Mouse (Mus musculus) midbrain, postnatal 0 days (tissue): ENCODE results near the gene Ttc23l. TPM values are rescaled to one million over a fixed set of nuclear protein-coding genes. Genes with fewer than 3 reads are reported as not detected.
A peak's percentile ranks its signal among the peaks of the same experiment; 100 is the strongest.

Experiments used
- ATAC-seq: fragments of 200-750 bp; cut with Nextera tagmentation; 2 replicates; pipeline ENCODE4 v1.8.0; 2017; ENCODE audit warnings: moderate number of reproducible peaks, mild to moderate bottlenecking, moderate TSS enrichment, moderate library complexity; ENCODE audit not compliant: low FRiP score
- DNase-seq: peaks from one replicate; pipeline ENCODE4 v3.0.0-alpha.2; 2015; ENCODE audit warnings: low spot score
- H3K27ac ChIP-seq: fragments of 300-500 bp; sonication (generic); 2 replicates; pipeline ENCODE4 v1.5.1; 2014; ENCODE audit warnings: low read depth, mild to moderate bottlenecking, low read length, mixed read lengths
- H3K27me3 ChIP-seq: fragments of 300-500 bp; sonication (generic); 2 replicates; pipeline ENCODE4 v1.6.1; 2014; ENCODE audit warnings: low read length, control low read depth, mixed read lengths; ENCODE audit not compliant: insufficient read depth
- H3K36me3 ChIP-seq: fragments of 300-500 bp; sonication (generic); 2 replicates; pipeline ENCODE4 v1.6.1; 2014; ENCODE audit warnings: low read length, control low read depth, mixed read lengths; ENCODE audit not compliant: insufficient read depth
- H3K4me1 ChIP-seq: fragments of 300-500 bp; sonication (generic); 2 replicates; pipeline ENCODE4 v1.6.1; 2014; ENCODE audit warnings: mild to moderate bottlenecking, control low read depth, antibody characterized with exemption, low read length, mixed read lengths; ENCODE audit not compliant: insufficient read depth
- H3K4me2 ChIP-seq: fragments of 300-500 bp; sonication (generic); 2 replicates; pipeline ENCODE4 v1.6.1; 2014; ENCODE audit warnings: low read depth, mild to moderate bottlenecking, low read length, mixed read lengths; ENCODE audit not compliant: poor library complexity, severe bottlenecking
- H3K4me3 ChIP-seq: fragments of 300-500 bp; sonication (generic); 2 replicates; pipeline ENCODE4 v1.5.1; 2014; ENCODE audit warnings: low read depth, mild to moderate bottlenecking, low read length, moderate library complexity
- H3K9ac ChIP-seq: fragments of 300-500 bp; sonication (generic); replicated peaks from 2 replicates; pipeline ENCODE4 v1.6.1; 2014; ENCODE audit warnings: mild to moderate bottlenecking, low read length, moderate library complexity, mixed read lengths; ENCODE audit not compliant: poor library complexity, severe bottlenecking
- H3K9me3 ChIP-seq: fragments of 300-500 bp; sonication (generic); 2 replicates; pipeline ENCODE4 v1.6.1; 2016; ENCODE audit warnings: low read length, control low read depth
- CTCF ChIP-seq: IDR thresholded peaks from 2 replicates; pipeline ENCODE4 v1.5.1; 2016; ENCODE audit warnings: antibody characterized with exemption, mild to moderate bottlenecking
- WGBS: fragments of 180-500 bp; shearing (Covaris S2); extraction: QIAGEN DNeasy Blood & Tissue Kit; methylation state at CpG from one replicate; pipeline ENCODE4 v1.1.7; 2014; 5-methylcytosine and 5-hydroxymethylcytosine counted together
- polyA plus RNA-seq: library from polyadenylated mRNA; unstranded; fragments of >200 nt; fragmentation: Nextera tagmentation; extraction: Ambion mirVana; gene quantifications from 2 replicates; pipeline ENCODE4 v1.2.1, GENCODE M21; 2015
- total RNA-seq: library from RNA; depleted of rRNA; stranded (reverse); fragments of >200 nt; gene quantifications from 2 replicates; pipeline ENCODE4 v1.2.3, GENCODE M21; 2014

Gene Ttc23l
- total and polyA plus RNA-seq, 2 experiments from 2014 or later = not detected

DNA sequence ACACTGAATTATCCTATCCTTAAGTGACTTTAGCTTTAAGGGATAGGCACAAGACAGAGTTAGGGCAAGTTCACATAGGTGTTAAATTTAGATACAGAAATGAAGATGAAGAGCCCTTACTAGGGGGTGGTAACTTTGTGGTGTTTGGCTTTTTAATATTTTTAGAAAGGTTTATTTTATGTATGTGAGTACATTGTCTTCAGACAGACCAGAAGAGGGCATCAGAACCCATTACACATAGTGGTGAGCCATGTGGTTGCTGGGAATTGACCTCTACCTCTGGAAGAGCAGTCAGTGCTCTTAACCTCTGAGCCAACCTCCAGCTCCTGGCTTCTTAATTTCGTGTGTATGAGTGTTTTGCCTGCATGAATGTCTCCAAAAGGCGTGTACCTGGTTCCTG lies 71.2 kb downstream of the Ttc23l start:
- DNase-seq = peak; percentile 4
- Histone ChIP-seq H3K27me3 (no peaks in the 10 kb centered on the region), H3K9ac (no peak overlapping the region), H3K4me2 (peak overlapping the region; percentile 79), H3K27ac (no peak overlapping the region), H3K4me3 (peak overlapping the region; percentile 85), H3K9me3 (no peaks in the 10 kb centered on the region), H3K4me1 (peaks cover 7% of the 10 kb centered on the region), H3K36me3 (peaks cover 4% of the 10 kb centered on the region; the same call in 1 of the 2 replicates)
- WGBS = 73% methylated on average over 2 of the region's 2 CpGs
- no peak for ATAC-seq
- TF ChIP-seq CTCF = peak; percentile 42

DNA sequence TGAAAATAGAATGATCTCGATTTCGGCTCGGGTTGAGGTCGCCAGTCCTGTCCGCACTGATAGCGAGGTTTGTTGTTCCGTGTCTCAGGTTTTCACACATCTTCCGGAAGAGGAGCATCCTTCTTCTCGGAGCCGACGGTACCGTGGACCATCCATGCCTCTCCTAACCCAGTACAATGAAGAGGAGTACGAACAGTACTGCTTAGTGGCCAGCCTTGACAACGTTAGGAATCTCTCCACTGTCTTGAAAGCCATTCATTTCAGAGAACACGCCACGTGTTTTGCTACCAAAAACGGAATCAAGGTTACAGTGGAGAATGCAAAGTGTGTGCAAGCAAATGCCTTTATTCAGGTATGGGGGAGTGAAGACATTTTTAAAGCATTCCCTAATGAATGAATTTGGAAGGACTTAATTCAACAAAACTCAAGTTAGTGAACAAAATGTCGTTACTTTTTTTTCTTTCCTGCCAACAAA lies 72.1 kb downstream of the Ttc23l start:
- no peak for TF ChIP-seq CTCF
- Histone ChIP-seq H3K27me3 (no peaks in the 10 kb centered on the region), H3K4me3 (peak overlapping the region; percentile 85), H3K36me3 (peaks cover 10% of the 10 kb centered on the region), H3K4me2 (peak overlapping the region; percentile 79), H3K9me3 (no peaks in the 10 kb centered on the region), H3K9ac (peak overlapping the region; percentile 85), H3K27ac (peak overlapping the region; percentile 70), H3K4me1 (peaks cover 7% of the 10 kb centered on the region)
- DNase-seq (no peak), ATAC-seq (peak; percentile 61)
- 2% methylated on average over 18 of the region's 18 CpGs for WGBS

DNA sequence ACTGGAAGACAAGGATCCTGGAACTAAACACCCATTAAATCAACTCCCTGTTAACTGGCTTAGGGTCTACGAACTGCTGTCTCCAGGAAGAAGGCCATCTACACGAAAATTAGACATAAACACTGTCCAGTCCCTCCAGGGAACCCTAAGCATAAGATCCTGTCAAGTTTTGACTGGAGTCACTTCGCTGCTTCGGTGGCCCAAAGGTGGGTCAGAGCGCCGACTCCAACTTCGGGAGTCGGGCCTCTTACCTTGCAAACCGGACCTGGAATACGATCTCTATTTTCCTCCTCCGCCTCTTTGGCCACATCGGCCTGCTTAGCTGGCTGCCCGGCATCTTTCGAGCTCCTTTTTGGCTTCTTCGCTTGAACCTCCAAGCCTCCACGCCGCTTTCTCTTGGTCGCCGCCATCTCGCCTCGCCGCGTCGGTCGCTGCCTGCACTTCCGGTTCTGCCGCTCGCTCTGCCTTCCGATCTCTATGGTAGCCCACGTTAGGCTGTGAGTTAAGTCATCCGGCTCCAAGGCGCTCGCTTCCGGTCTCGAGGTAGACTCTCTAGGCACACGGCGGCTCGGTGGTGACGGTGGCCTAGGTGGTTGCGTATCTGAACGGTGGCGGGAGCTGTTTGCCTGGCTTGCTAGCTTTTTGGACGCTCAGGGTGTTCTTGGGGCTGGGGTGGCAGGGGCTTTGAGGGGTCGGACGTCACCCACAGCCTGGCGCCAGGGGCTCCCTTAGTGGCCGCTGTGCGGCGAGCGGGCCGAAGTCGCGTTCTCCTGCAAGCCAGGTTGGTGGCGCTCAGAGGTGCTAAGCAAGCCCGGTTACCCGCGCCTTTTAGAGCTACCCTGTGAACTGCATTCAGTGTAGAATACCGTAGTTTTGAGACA lies 72.7 kb downstream of the Ttc23l start, which contains the start of the genes Brix1 and Rad1:
TSS of gene Brix1 (minus strand) at position 464 of the 881 bp plus-strand sequence.
TSS of gene Rad1 (plus strand) at position 535 of the 881 bp plus-strand sequence.
- peak within 1 kb of the TSS; percentile 85 for H3K4me3 ChIP-seq
- peak within 1 kb of the TSS; percentile 79 for H3K4me2 ChIP-seq
- peak within 1 kb of the TSS; percentile 70 for H3K27ac ChIP-seq
- under 1% methylated on average over 58 of the region's 58 CpGs for WGBS
- TF ChIP-seq CTCF = 0 out of 2 replicates have a peak, but pooled peaks have one; percentile 1
- peak; percentile 99 for ATAC-seq
- DNase-seq = peak; percentile 98
- H3K4me1 ChIP-seq = peaks cover 7% of the 10 kb centered on the region
- no peaks in the 10 kb centered on the region for H3K27me3 ChIP-seq
- peak within 1 kb of the TSS; percentile 85 for H3K9ac ChIP-seq
- H3K9me3 ChIP-seq = no peaks in the 10 kb centered on the region
- H3K36me3 ChIP-seq = peaks cover 13% of the 10 kb centered on the region

DNA sequence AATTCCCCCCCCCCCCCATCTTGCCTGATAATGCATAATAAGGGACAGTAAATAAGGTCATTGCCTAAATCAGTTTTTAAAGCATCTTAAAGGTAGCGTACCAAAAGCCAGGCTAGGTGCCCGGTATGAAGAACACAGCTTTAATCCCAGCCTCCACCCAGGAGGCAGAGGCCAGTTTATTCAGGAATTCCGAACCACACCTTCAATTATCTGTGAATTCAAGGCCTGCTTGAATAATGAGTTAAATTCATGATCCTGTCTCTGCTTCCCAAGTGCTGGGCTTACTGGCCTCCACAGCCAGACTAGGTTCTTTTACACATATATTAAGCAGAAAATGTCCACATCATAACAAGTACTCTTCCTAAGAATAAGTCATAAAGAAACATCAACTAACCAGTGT lies 87.5 kb downstream of the Ttc23l start:
- peak overlapping the region; percentile 91 for H3K4me3 ChIP-seq
- no peaks in the 10 kb centered on the region for H3K9me3 ChIP-seq
- TF ChIP-seq CTCF = no peak
- H3K4me2 ChIP-seq = peak overlapping the region; percentile 85
- no peak for ATAC-seq
- no peak overlapping the region for H3K27ac ChIP-seq
- H3K36me3 ChIP-seq = peaks cover 3% of the 10 kb centered on the region; the same call in 1 of the 2 replicates
- peak overlapping the region; percentile 84 for H3K9ac ChIP-seq
- DNase-seq = no peak
- WGBS = 8% methylated on average over 3 of the region's 3 CpGs
- peaks cover 9% of the 10 kb centered on the region; the same call in 1 of the 2 replicates for H3K4me1 ChIP-seq
- H3K27me3 ChIP-seq = no peaks in the 10 kb centered on the region

DNA sequence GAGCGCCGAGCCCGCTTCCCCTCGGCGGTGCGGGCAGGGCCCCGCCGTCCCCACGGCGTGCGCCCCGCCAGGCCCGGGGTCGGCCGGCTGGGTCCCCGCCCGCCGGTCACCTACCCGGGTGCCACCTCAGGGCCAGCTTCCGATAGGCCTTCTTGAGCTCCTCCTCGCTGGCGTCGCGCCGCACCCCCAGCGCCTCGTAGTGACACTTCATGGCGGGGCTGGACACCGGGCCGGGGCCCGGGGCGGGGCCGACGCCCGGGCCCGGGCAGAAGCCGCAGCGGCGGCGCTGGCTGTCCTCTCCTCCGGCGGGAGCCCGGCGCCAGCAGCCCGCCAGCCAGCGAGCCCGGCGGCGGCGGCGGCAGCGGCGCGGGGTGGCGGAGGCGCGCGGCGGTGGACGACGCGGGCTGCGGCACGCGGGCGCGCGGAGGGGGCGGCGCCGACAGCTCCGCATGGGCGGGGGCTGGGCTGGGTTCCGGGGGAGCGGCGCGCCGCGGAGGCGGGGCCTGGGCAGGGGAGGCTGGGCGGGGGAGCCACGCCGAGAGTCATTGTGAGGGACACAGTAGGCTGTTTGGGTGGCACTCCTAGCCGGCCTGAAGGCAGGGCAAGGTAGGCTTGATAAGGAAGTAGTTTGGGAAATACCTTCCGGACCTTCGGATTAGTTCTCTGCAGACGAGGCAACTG lies 88.2 kb downstream of the Ttc23l start, which contains the start of gene Dnajc21:
TSS of gene Dnajc21 (minus strand) at position 366 of the 681 bp plus-strand sequence.
- Histone ChIP-seq H3K9me3 (no peaks in the 10 kb centered on the region), H3K9ac (peak within 1 kb of the TSS; percentile 84), H3K27ac (peak within 1 kb of the TSS; percentile 76), H3K4me3 (peak within 1 kb of the TSS; percentile 91), H3K36me3 (peaks cover 2% of the 10 kb centered on the region; the same call in 1 of the 2 replicates), H3K27me3 (no peaks in the 10 kb centered on the region), H3K4me1 (peaks cover 9% of the 10 kb centered on the region; the same call in 1 of the 2 replicates), H3K4me2 (peak within 1 kb of the TSS; percentile 85)
- no peak for TF ChIP-seq CTCF
- under 1% methylated on average over 27 of the region's 87 CpGs for WGBS
- ATAC-seq = peak; percentile 95
- peak; percentile 78 for DNase-seq
